Mouse (Mus musculus): ENCODE measurements around the gene Tbc1d2.
"Not testable (repeated sequence)": the region's sequence is repeated elsewhere in the genome, so short reads cannot be mapped to it uniquely, and the experiment has no call there.

Gene Tbc1d2

GRCm38 (mm10) chr4:46601844-46602423 lies 48.1 kb downstream of the Tbc1d2 start, which contains the start of gene Coro2a:
TSS of gene Coro2a (minus strand) at chr4:46602202.
- DNase-seq (ENCODE audit: low spot score in 2 of 2): peak; percentile 77 to 79

DNA sequence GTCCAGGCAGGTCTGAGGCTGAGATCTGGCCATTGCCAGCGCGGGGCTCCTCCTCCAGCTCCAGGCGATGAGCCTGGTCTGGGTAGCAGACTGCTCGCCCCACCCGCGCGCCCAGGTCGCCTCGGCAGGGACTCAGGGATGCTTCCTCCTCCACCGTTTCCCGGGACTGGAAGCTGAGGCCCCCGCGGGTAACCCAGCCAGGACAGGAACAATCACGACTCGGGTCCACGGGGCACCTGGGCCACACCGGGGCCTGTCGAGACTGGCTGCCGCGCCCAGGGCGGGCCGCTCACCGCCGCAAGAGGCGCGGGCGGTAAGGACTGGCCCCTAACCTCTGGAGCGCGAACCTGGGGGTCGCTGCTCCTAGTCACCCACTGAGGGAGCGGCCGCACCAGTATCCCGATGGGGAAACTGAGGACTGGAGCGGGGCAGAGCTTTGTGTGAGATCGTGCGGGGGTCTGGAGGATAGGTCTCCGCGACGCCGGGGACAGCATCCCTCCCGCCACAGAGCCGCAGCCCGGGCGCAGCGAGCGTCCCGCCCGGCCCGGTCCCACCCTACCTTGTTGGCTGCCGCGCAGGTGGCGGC lies 48.7 kb downstream of the Tbc1d2 start:
- peak in 1 of 2 experiments; percentile 19 for DNase-seq (ENCODE audit: low spot score in 2 of 2)

DNA sequence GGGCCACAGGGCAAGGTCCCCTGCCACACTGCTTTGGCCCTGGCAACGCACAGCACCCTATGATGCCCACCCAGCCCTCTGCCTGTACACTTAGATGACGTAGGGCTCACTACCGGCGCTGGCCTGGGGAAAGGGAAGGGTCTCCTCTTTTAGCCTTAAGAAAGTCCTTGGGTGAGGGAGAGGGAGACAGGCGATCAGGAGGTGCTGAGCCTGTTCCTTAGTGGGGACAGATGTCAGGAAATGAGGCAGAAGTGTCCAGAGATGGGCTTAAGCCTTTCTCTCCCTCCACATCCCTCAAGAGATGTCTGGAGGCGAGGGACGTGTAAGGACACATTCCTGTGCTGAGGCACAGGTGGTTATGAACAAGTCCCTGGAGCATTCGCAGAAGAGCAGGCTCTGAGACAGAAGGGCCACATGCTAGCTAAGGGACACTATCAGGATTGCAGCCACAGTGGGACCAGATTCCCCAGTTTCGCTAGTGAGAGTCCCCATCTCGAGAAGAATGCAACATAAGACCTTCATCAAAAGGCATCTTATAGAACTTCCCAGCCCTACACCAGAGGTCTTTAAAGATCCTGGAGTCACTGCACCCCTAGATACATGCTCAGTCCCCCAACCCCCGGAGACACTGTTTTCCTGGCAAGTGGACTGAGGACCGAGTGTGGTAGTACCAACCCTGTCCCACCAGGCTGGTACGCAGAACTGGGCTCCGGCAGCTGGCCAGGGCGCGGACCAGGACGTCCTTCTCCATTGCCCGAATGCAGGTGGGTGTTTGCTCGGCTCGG lies 49.3 kb downstream of the Tbc1d2 start:
- no peak for DNase-seq (ENCODE audit: low spot score in 2 of 2)

DNA sequence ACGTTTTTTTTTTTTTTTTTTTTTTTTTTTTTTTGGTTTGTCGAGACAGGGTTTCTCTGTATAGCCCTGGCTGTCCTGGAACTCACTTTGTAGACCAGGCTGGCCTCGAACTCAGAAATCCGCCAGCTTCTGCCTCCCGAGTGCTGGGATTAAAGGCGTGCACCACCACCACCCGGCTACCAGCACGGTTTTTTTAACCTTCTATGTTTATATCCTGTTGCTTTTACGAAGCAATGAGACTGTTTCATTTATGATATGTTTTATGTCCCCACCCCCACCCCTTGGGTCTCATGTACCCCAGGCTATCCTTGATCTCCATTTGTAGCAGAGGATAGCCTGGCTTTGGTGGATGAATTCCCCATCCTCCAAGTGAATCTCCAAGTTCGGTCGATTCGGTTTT lies 50.4 kb downstream of the Tbc1d2 start:
- DNase-seq (ENCODE audit: low spot score in 2 of 2): not testable (repeated sequence)

DNA sequence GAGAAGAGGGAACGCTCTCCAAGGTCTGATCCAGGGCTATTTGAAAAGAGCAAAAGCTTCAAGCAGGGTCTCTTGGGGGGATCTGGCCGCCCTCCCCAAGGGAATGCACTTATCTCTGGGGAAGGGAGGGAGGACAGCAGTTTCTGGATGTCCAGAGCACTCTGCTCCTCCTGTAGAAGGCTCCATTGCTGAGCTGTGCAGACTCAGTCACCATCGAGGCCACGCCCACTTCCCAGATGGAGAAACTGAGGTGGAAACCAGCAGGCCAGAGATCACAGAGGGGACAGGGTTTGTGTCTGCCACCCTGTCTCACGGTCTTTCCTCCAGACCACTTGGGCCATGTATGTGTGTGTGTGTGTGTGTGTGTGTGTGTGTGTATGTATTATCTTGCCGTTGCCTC lies 51.0 kb downstream of the Tbc1d2 start:
- no peak for DNase-seq (ENCODE audit: low spot score in 2 of 2)

GRCm38 (mm10) chr4:46598111-46598510 lies 51.9 kb downstream of the Tbc1d2 start:
- DNase-seq (ENCODE audit: low spot score in 2 of 2): no peak

GRCm38 (mm10) chr4:46597286-46597961 lies 52.6 kb downstream of the Tbc1d2 start:
- peak; percentile 70 to 75 for DNase-seq (ENCODE audit: low spot score in 2 of 2)

DNA sequence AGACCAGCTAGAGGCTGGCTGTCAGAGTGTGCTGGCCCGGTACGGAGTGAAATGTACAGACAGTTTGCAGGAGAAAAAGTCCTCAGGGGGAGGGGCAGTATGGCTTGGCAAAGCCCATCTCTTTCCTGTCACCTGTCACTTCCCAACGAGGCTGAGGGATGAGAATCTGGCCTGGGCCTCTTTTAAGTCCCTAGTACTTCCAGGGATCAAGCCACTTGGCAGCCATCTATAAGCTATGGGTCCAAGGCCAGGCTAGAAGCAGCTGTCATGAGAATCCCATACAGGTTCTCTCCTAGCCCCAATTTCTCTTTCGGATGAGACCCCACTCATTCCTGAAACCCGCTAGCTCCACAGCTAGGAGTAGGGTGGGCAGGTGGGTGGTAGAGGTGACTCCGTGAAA lies 53.6 kb downstream of the Tbc1d2 start:
- DNase-seq (ENCODE audit: low spot score in 2 of 2): no peak

- DNase-seq (ENCODE audit: low spot score in 2 of 2): no peak
Observed at GRCm38 (mm10) chr4:46594131-46594530, 55.9 kb downstream of the Tbc1d2 start.

DNA sequence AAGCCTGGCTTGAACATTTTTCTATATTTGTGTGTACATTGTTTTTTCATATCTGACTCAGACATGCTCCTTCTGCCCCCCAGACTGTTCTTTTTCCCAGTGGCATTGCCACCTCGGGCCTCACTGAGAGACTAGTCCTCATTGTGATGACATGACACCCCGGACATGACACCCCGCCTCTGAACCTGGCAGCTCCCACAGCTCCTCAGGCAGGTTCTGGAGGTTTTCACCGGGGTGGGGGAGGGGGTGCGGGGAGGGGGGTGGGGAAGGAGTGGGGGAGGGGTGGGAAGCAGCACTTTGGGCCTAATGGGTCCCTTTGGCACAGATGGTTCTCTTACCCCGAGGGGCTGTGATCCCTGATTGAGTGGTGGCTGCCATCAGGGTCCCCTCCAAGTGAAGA lies 56.5 kb downstream of the Tbc1d2 start:
- no peak for DNase-seq (ENCODE audit: low spot score in 2 of 2)

- peak in 1 of 2 experiments; percentile 41 for DNase-seq (ENCODE audit: low spot score in 2 of 2)
Observed at GRCm38 (mm10) chr4:46591833-46592520, 58.0 kb downstream of the Tbc1d2 start.

DNA sequence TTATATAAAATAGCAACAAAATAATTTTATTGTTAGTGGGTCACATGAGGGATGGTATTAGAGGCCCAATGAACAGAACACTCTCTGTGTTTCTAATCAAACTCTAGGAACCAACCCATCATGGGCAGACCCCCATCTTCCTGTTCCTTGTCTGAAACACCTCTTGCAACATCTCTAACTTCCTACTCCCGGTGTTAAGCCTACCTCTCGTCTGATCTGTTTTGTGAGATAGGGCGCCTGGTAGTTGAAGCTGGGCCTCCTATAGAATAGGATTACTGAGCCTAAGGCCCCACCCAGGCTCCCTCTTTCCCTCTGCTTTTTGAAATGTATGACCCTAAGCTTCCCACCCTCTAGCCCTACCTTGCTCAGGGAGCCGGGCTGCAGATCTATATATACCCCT lies 59.2 kb downstream of the Tbc1d2 start:
- DNase-seq (ENCODE audit: low spot score in 2 of 2): no peak

GRCm38 (mm10) chr4:46589946-46590684 lies 59.9 kb downstream of the Tbc1d2 start:
- DNase-seq (ENCODE audit: low spot score in 2 of 2): no peak

DNA sequence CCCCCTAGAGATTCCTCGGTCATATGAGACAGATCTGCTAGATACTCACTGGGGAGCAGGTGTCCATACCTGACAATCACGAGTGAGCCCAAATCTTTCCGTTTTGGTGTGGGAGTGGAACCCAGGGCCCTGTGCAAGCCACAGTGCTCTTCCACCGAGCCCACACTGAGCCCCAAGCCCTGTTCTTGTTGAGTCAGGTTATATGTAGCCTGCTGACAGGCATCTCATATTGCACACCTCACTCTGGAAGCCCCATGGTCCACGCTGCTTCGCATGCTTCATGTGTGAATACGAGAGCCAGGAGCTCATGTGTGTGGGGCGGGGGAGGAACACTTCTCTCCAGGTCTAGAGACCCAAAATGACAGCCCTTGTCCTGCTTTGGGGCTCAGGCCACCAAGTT lies 60.9 kb downstream of the Tbc1d2 start:
- no peak for DNase-seq (ENCODE audit: low spot score in 2 of 2)

- no peak for DNase-seq (ENCODE audit: low spot score in 2 of 2)
Observed at GRCm38 (mm10) chr4:46586473-46586872, 63.5 kb downstream of the Tbc1d2 start.

DNA sequence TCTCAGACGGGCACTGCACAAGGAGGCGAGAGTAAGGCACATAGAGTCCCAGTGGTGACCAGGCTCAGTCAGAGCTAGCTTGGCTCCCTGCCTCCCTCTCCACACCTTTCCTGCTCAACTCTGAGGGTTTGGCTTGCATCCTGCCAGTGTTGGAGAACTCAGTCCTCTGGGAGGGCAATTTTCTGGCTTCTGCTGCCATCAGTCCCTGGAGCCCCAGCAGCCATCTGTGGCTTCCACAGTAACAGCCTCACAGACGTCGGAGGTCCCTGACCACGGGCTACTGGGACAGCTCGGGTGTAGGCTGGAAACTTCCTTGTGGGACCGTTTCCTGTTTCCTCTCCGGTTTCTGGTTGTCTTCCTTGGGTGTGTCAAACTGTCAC lies 64.2 kb downstream of the Tbc1d2 start:
- no peak for DNase-seq (ENCODE audit: low spot score in 2 of 2)

DNA sequence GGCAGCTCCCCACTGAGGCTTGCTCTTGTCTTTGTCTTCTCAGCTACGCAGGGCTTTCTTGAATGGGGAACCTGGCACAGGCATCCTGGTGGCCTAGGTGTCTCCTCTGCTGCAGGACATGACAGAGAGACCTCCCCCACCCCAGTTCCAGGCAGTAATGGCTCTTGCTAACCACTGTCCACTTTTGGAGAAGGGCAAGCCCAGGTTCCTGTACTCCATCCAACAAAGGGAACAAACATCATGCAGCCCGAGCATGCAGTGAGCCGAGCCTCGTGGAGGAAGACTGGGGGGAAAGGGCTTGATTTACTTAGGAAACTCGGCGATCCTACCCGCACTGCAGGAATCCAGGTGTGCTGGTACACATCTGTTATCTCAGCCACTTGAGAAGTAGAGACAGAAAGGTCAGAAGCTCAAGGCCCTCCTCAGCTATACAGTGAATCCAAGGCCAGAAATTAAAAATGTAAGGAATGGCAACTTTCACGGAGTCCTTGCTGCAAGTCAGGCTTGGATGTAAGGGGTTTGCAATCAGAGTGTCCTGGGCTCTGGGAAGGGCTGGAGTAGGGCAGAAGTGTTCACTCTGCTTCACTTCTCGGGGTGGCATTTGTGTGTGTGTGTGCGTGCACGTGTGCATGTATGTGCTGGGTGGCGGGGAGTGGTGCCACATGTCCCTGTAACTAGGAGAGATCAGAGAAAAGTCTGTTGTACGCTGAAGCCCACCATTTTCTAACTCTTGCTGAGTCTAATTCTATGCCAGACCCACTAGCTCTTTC lies 64.8 kb downstream of the Tbc1d2 start:
- no peak for DNase-seq (ENCODE audit: low spot score in 2 of 2)

- not testable (repeated sequence) for DNase-seq (ENCODE audit: low spot score in 2 of 2)
Observed at GRCm38 (mm10) chr4:46584536-46584935, 65.5 kb downstream of the Tbc1d2 start.

DNA sequence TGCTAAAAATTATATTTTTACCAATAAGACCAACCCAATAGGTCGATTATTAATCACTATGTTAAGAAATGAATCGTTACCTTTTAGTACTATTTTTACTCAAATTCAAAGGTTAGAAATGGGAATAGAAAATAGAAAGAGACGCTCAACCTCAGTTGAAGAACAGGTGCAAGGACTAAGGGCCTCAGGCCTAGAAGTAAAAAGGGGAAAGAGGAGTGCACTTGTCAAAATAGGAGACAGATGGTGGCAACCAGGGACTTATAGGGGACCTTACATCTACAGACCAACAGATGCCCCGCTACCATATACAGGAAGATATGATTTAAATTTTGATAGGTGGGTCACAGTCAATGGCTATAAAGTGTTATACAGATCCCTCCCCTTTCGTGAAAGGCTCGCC lies 65.9 kb downstream of the Tbc1d2 start:
- not testable (repeated sequence) for DNase-seq (ENCODE audit: low spot score in 2 of 2)

DNA sequence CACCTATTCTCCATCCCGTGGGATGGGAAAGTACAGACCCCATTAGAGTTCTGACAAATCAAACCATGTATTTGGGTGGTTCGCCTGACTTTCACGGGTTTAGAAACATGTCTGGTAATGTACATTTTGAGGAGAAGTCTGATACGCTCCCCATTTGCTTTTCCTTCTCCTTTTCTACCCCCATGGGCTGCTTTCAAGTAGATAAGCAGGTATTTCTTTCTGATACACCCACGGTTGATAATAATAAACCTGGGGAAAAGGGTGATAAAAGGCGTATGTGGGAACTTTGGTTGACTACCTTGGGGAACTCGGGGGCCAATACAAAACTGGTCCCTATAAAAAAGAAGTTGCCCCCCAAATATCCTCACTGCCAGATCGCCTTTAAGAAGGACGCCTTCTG lies 68.0 kb downstream of the Tbc1d2 start:
- DNase-seq (ENCODE audit: low spot score in 2 of 2): not testable (repeated sequence)

Measured in spleen, postnatal 36 days (tissue).